Mouse (Mus musculus) spleen, postnatal 14 days (tissue): ENCODE data around the gene Olfr610.
"Not testable (repeated sequence)": the region's sequence is repeated elsewhere in the genome, so short reads cannot be mapped to it uniquely, and the experiment has no call there.

Source experiments
- DNase-seq, 2 experiments: peaks; one replicate each; pipeline ENCODE4 v3.0.0; 2021 to 2022; ENCODE audit warnings: low spot score in 2 of 2

Gene Olfr610

DNA sequence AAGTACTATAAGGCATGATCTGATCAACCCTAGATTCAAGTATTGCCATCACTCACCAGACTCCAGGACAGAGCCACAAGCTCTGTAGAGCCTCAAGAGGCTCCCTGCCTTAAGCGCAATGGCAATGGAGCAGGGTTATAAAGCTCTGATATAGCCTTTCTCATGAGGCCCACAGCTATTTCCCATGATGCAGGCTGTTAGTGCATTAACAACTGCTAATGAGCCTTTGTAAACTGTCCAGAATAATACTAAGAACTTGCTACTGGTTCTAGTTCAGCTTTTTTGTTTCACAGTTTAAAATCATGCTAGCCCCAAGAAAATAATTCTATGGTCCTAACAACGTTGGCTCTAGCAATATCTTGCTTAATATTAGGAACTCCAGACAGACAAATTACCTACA is at the start of gene Olfr610:
TSS of gene Olfr610 (minus strand) at position 101 of the 400 bp plus-strand sequence.
- no peak for DNase-seq

DNA sequence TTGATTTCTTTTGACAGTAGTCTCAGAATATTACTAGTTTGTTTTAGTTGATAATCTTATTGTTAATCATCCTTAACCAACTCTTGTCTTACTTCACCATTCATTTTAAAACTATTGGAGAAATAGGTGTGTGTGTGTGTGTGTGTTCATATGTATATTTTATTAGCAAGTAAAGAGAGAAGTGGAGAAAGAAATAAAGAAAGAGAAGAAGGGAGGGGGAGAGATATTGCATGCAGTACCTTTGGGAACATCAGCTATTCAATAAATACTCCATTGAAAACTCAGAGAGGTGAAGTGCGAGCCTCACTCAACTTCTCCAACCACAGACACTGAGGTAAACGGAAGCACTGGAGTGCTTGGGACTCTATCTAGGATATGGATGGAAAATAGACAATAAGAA is 43.9 kb upstream of the Olfr610 start, which contains the start of gene Olfr615:
TSS of gene Olfr615 (plus strand) at position 301 of the 400 bp plus-strand sequence.
- no peak for DNase-seq

- DNase-seq, result no peak
These were observed 35.9 kb upstream of the Olfr610 start, which contains the start of gene Olfr613 for GRCm38 (mm10) chr7:103547774-103548173. TSS of gene Olfr613 (plus strand) at chr7:103548074.

DNA sequence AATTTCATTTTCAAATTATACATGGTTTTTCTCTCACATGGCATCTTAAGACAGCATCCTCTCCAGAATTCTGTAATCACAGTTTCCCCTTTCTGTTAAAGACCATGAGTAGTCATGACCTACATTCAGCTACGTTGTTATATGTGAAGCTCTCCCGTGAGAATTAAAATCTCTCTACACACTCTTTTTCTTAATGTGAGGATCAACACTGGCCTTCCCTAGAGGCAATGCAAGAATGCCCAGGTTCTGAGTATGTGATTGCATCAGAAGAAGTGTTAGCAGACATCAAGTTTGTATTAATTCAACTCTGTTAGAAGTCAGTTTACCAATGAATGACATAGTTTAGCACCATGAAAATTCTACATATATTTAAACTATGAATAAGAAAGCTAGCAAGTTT is 30.7 kb upstream of the Olfr610 start, which contains the start of gene Olfr612:
TSS of gene Olfr612 (minus strand) at position 101 of the 400 bp plus-strand sequence.
- not testable (repeated sequence) for DNase-seq

- DNase-seq, result not testable (repeated sequence)
These were observed 8.8 kb upstream of the Olfr610 start, which contains the start of gene Olfr611 for GRCm38 (mm10) chr7:103520746-103521145. TSS of gene Olfr611 (minus strand) at chr7:103520846.

GRCm38 (mm10) chr7:103497962-103498361 is 14.0 kb downstream of the Olfr610 start, which contains the start of gene Olfr609:
TSS of gene Olfr609 (minus strand) at chr7:103498062.
- no peak for DNase-seq

DNA sequence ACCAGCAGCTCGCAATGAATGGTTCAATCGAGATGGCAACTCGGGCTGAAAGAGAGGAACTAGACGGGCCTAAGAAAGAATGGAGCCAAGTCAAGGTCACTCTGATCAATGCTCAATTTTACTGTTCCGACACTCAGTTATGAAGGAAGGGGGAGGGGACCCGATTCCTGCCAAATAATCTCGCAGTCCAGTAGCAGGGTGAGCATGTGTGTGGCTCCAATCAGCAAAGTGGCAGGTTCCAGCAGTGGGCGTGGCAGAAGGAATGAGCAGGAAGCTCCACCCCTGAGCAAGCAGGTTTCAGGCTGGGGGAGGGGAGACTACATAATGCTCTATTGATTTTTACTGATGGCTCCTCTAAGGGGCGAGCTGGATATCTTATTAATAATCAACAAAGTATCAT is 34.8 kb downstream of the Olfr610 start:
- DNase-seq, result not testable (repeated sequence)

GRCm38 (mm10) chr7:103469577-103469976 is 42.3 kb downstream of the Olfr610 start, which contains the start of gene Olfr608:
TSS of gene Olfr608 (plus strand) at chr7:103469877.
- DNase-seq, result no peak

- DNase-seq, result no peak
These were observed 51.3 kb downstream of the Olfr610 start for GRCm38 (mm10) chr7:103460590-103460989.
